In the genomic region with DNA sequence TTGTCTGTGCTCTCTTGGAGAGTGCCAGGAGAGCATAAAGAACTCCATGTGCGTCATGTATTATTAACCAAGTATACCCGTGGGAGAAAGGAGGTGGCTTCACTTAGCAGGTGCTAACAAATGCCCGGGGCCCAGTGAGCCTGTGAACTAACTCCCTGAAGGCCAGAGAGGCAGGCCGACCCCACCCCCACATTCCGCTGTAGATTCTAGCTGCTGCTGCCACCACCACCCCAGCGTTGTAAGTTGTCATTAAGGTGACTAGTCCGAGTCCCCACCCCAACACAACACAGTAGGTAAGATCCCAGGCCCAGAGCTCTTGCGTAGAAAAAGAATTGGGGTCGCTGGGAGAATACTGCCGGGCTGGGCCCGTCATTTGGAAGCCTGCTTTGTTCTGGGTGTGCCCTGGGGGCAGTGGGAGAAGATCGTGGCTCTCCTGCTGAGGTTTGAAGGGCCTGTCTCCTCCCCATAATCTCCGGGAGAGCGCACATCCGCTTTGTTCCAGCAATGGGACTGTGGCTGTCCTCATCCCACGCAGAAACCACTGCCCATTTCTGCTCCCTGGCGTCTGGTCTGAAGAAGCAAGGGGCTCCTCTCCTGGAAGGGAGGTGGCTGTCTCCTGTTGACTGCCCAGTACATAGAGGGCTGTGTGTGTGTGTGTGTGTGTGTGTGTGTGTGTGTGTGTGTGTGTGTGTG, we compare ENCODE assay signal across 8 mouse cellular contexts. TPM values are rescaled to one million over a fixed set of nuclear protein-coding genes. Genes with fewer than 3 reads are reported as not detected.
A peak's percentile ranks its signal among the peaks of the same experiment; 100 is the strongest.
DNase-seq lines count a peak whose midpoint lies in the region; ATAC-seq lines count a peak whose summit lies in the region.

No protein-coding gene starts in this region.

- peaks cover 40% of the 10 kb centered on the region for H3K4me1 ChIP-seq in hindbrain, embryonic 10.5 days (replicated peaks)
- peaks cover 8% of the 10 kb centered on the region; the same call in 1 of the 2 replicates for H3K4me1 ChIP-seq in hindbrain, embryonic 14.5 days (replicated peaks; ENCODE audit: control insufficient read depth, insufficient read depth, low read length)
- peaks cover 16% of the 10 kb centered on the region; the same call in 1 of the 2 replicates for H3K4me1 ChIP-seq in embryonic facial prominence, embryonic 14.5 days (ENCODE audit: control insufficient read depth, insufficient read depth, low read length)

- peak overlapping the region; percentile 51 for H3K4me3 ChIP-seq in hindbrain, embryonic 10.5 days
- no peak overlapping the region for H3K4me3 ChIP-seq in hindbrain, embryonic 14.5 days (replicated peaks; ENCODE audit: low read length)
- H3K4me3 ChIP-seq in embryonic facial prominence, embryonic 14.5 days (ENCODE audit: low read depth, low read length) = peak overlapping the region; percentile 38; the same call in 1 of the 2 replicates

- peaks cover 100% of the 10 kb centered on the region for H3K27me3 ChIP-seq in hindbrain, embryonic 10.5 days (ENCODE audit: insufficient read depth, poor library complexity, severe bottlenecking)
- H3K27me3 ChIP-seq in hindbrain, embryonic 14.5 days (ENCODE audit: control insufficient read depth, insufficient read depth, low read length) = peaks cover 100% of the 10 kb centered on the region
- H3K27me3 ChIP-seq in embryonic facial prominence, embryonic 14.5 days (replicated peaks; ENCODE audit: control insufficient read depth, insufficient read depth, low read length) = peaks cover 98% of the 10 kb centered on the region

- H3K36me3 ChIP-seq in hindbrain, embryonic 10.5 days = no peaks in the 10 kb centered on the region
- H3K36me3 ChIP-seq in hindbrain, embryonic 14.5 days (replicated peaks; ENCODE audit: control insufficient read depth, insufficient read depth) = no peaks in the 10 kb centered on the region
- no peaks in the 10 kb centered on the region for H3K36me3 ChIP-seq in embryonic facial prominence, embryonic 14.5 days (ENCODE audit: control insufficient read depth, insufficient read depth, low read length)

- peak overlapping the region; percentile 59; the same call in 1 of the 2 replicates for H3K27ac ChIP-seq in hindbrain, embryonic 10.5 days
- H3K27ac ChIP-seq in hindbrain, embryonic 14.5 days = no peak overlapping the region
- H3K27ac ChIP-seq in embryonic facial prominence, embryonic 14.5 days (replicated peaks; ENCODE audit: low read depth, low read length) = peak overlapping the region; percentile 58

- no peaks in the 10 kb centered on the region for H3K9me3 ChIP-seq in hindbrain, embryonic 10.5 days
- H3K9me3 ChIP-seq in hindbrain, embryonic 14.5 days (ENCODE audit: control insufficient read depth, low read length) = no peaks in the 10 kb centered on the region
- H3K9me3 ChIP-seq in embryonic facial prominence, embryonic 14.5 days (ENCODE audit: control insufficient read depth, low read length) = no peaks in the 10 kb centered on the region

- ATAC-seq in hindbrain, embryonic 14.5 days (ENCODE audit: low FRiP score) = no peak
- no peak; the same call in 1 of the 2 replicates for ATAC-seq in embryonic facial prominence, embryonic 14.5 days (ENCODE audit: low read depth)

- peak; percentile 30 for DNase-seq in hindbrain, embryonic 10.5 days (ENCODE audit: low spot score)
- DNase-seq in hindbrain, embryonic 14.5 days (ENCODE audit: low spot score) = no peak
- DNase-seq in ES-CJ7 (ENCODE audit: low read depth, low spot score) = peak; percentile 61
- no peak for DNase-seq in embryonic facial prominence, embryonic 14.5 days (ENCODE audit: low spot score)
- DNase-seq in kidney, postnatal 4 days = peak; percentile 69 to 82
- no peak for DNase-seq in urinary bladder, postnatal 10 days (ENCODE audit: low spot score)
- no peak for DNase-seq in thymus, adult 18-20 months
- no peak for DNase-seq in lung, postnatal 36 days

- no peak overlapping the region; the same call in 1 of the 2 replicates for H3K4me2 ChIP-seq in hindbrain, embryonic 14.5 days (replicated peaks)
- H3K4me2 ChIP-seq in embryonic facial prominence, embryonic 14.5 days (ENCODE audit: low read depth, low read length) = peak overlapping the region; percentile 68

- no peak overlapping the region for H3K9ac ChIP-seq in hindbrain, embryonic 14.5 days
- peak overlapping the region; percentile 42; the same call in 1 of the 2 replicates for H3K9ac ChIP-seq in embryonic facial prominence, embryonic 14.5 days (ENCODE audit: low read depth, low read length)

- 3% methylated on average over 17 of the region's 17 CpGs for WGBS in hindbrain, embryonic 10.5 days
- 2% methylated on average over 17 of the region's 17 CpGs for WGBS in hindbrain, embryonic 14.5 days
- WGBS in embryonic facial prominence, embryonic 14.5 days = 6% methylated on average over 17 of the region's 17 CpGs

RNA-seq across cellular contexts. Expression of a gene that starts 3.0 kb away (rescaled TPM):
- 1.6 and 3.5 TPM in 2 replicates for polyA plus RNA-seq in hindbrain, embryonic 10.5 days (2016; fragmentation: Nextera tagmentation; extraction: Ambion mirVana)
- polyA plus RNA-seq in hindbrain, embryonic 14.5 days (2014; fragmentation: Nextera tagmentation; extraction: Ambion mirVana) = 0.12 and 0.25 TPM in 2 replicates
- 0.32 and 0.96 TPM in 2 replicates for polyA plus RNA-seq in embryonic facial prominence, embryonic 14.5 days (2014; fragmentation: Nextera tagmentation; extraction: Ambion mirVana)

RNA-seq across cellular contexts. Expression of a gene that starts 8.7 kb away (rescaled TPM):
- polyA plus RNA-seq in hindbrain, embryonic 10.5 days (2016; fragmentation: Nextera tagmentation; extraction: Ambion mirVana) = 7.0 and 13.7 TPM in 2 replicates
- polyA plus RNA-seq in hindbrain, embryonic 14.5 days (2014; fragmentation: Nextera tagmentation; extraction: Ambion mirVana) = 2.9 and 3.1 TPM in 2 replicates
- 7.4 and 9.4 TPM in 2 replicates for polyA plus RNA-seq in embryonic facial prominence, embryonic 14.5 days (2014; fragmentation: Nextera tagmentation; extraction: Ambion mirVana)

RNA-seq across cellular contexts. Expression of a gene that starts 16.5 kb away (rescaled TPM):
- 60.5 and 68.2 TPM in 2 replicates for polyA plus RNA-seq in hindbrain, embryonic 10.5 days (2016; fragmentation: Nextera tagmentation; extraction: Ambion mirVana)
- 34.6 and 45.6 TPM in 2 replicates for polyA plus RNA-seq in hindbrain, embryonic 14.5 days (2014; fragmentation: Nextera tagmentation; extraction: Ambion mirVana)
- 46.1 and 56.7 TPM in 2 replicates for polyA plus RNA-seq in embryonic facial prominence, embryonic 14.5 days (2014; fragmentation: Nextera tagmentation; extraction: Ambion mirVana)

RNA-seq across cellular contexts. Expression of a gene that starts 40.5 kb away (rescaled TPM):
- polyA plus RNA-seq in hindbrain, embryonic 10.5 days (2016; fragmentation: Nextera tagmentation; extraction: Ambion mirVana) = 3.9 and 4.9 TPM in 2 replicates
- polyA plus RNA-seq in hindbrain, embryonic 14.5 days (2014; fragmentation: Nextera tagmentation; extraction: Ambion mirVana) = 1.1 and 1.7 TPM in 2 replicates
- 7.0 and 7.6 TPM in 2 replicates for polyA plus RNA-seq in embryonic facial prominence, embryonic 14.5 days (2014; fragmentation: Nextera tagmentation; extraction: Ambion mirVana)

Comparison
In these comparisons a context has a peak if more than half of its experiments do, and no peak if none do; other contexts are left out.
1. DNase-seq: peak in hindbrain, embryonic 10.5 days (single experiment), ES-CJ7 (single experiment) and kidney, postnatal 4 days (2 of 2); none in hindbrain, embryonic 14.5 days (single experiment), embryonic facial prominence, embryonic 14.5 days (single experiment), urinary bladder, postnatal 10 days (single experiment), thymus, adult 18-20 months (0 of 2) and lung, postnatal 36 days (single experiment).